Mouse (Mus musculus) right cerebral cortex, postnatal 10 days (tissue): ENCODE data around the gene Stard13.

Source experiments
- DNase-seq, 2 experiments: peaks; one replicate each; pipeline ENCODE4 v3.0.0; 2021; ENCODE audit warnings: low spot score in 2 of 2

Stard13 gene

DNA sequence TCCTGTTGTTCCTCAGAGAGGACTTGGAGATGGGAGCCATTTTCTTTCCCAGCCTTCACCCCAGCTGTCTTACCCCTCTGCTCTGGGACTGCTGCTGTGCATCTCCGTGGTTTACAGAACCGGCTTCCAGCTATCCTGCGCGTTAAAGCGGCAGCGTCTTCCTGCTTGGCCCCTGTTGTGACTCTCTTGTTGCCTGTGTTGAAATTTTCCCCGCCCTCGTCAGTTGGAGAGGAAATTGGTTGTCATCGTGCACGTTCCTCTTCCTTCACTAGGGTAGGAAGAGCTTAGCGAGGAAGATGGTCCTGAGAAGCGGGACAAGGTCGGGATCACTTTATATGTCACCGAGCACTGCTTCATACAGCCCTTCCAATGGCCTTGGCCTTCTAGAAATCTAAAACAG, 212.8 kb downstream of the Stard13 start:
- no peak for DNase-seq

DNA sequence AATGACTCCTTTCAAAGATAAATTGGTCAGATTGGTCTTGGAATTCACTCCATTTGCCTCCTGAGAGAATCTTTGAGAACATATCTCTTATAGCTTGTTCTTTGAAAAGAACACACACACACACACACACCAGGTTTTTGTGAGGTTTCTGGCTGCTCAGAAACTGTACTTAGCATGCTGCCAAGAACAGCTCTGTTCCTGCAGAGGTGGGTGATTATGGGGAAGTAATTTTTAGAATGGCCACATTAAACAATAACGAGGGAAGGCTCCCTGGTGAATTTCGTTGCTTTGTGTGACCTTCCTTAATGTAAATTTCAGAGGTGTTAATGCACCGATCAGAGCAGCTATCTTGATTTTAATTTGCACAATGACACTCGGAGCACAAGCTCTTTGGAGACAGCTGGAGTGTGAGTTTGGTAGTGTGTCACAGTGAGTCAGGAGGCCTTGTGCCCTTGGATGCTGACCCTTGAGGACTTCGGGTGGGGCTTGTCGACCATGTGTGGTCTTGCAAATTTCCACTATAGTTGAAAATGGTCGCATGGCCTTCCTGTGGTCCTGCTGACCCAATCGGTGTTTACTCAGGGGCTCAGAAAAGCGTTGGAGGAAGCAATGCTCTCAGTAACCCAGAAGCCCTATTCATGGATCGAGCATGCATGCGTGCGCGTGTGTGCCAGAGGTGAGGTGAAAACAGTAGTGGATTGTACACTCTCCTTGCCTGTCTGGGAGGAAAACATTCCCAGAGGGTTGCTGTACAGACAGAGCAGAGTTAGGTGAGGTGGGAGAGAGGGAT, 213.4 kb downstream of the Stard13 start:
- DNase-seq: no peak

DNA sequence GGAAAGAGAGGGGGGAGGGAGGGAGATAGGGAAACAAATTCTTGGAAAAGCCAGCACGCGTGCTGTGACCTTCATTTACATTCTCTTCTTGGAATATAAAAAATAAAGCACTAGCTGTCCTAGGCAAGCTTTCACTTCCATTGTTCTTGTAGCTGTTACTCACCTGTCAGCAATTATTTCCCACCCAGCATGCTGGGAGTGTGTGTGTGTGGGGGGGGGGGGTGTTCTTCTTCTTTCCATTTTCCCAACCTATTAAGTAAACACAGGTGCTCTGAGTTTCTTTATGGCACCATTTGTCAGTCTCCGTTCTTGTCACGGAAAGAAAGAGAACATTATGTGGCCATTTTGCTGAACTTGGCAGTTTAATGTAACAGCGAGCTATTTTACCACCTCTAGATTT, 214.7 kb downstream of the Stard13 start:
- DNase-seq: no peak

GRCm38 (mm10) chr5:151018450-151018849, 215.2 kb downstream of the Stard13 start:
- DNase-seq: no peak

- DNase-seq: no peak
Measured at GRCm38 (mm10) chr5:151004216-151004755, 229.3 kb downstream of the Stard13 start.

DNA sequence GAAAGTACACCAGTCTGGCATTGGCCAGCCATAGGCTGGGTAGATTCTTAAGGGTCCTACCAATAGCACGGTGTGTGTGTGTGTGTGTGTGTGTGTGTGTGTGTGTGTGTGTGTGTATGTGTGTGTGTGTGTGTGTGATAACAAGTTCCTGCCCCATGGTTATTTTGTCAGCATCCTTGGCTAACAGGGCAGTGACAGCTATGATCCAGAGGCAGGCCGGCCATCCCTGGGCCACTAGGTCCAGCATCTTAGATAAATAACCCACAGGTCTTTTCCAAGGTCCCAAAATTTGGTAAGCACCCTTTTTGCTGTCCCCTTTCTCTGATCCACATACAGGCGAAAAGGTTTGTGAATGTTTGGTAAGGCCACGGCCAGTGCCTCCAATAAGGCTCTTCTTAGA, 231.6 kb downstream of the Stard13 start:
- no peak for DNase-seq

GRCm38 (mm10) chr5:151001111-151001510, 232.5 kb downstream of the Stard13 start:
- DNase-seq: no peak

- DNase-seq: no peak
Measured at GRCm38 (mm10) chr5:150996586-150996985, 237.1 kb downstream of the Stard13 start.

DNA sequence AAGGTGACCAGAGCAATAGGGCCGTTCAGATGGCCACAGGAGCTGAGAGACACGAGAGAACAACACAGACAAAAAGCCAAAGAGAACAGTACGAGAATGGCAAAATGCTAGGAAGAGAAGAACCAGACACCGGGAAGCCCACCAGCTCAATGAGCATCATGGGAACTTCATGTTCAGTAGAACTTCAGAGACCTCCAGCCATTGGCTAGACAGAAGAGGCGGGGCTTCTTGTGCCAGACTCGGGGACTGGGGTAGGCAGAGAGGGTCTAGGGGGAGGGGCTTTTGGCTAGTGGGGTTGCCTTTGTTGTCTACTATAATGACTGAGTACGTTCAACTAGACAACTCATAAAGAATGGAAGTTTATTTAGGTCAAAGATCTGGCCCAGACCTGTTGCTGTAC, 239.5 kb downstream of the Stard13 start:
- DNase-seq: no peak
